Mouse (Mus musculus): ENCODE results near the gene Kcne4.

DNA sequence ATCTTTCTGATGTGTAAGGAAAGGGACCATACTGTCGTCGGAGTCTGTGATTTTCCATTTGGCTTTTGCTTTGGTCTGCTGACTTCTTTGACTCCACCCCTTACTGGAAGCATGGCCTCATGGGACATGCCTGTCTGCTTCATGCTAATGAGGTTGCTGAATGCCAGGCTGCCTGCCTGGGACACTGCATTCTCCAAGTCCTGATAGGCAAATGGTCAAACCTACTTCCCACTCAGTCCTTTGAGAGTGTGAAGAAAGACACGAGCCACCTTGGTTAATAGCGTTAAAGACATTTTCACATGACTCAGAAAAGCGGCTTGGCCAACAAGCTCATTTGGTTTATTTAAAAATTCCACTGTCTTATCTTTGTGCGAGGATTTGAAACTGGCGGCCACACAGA lies 43.5 kb downstream of the Kcne4 start:
- TF ChIP-seq CTCF (IDR thresholded peaks at IDR 0.05; ENCODE audit: low read depth) (no peak), EP300 (IDR thresholded peaks at IDR 0.05; ENCODE audit: low read depth) (no peak)

All from liver, postnatal 0 days (tissue).